10 mouse cellular contexts compared by ENCODE assay signal in genomic region chr11:89002621-89003020, GRCm38 (mm10). TPM values are rescaled to one million over a fixed set of nuclear protein-coding genes. Genes with fewer than 3 reads are reported as not detected.
A peak's percentile ranks its signal among the peaks of the same experiment; 100 is the strongest.
DNase-seq lines count a peak whose midpoint lies in the region; ATAC-seq lines count a peak whose summit lies in the region.
"Had no signal": no experiment of that assay in that cellular context is flagged by ENCODE, and none has a peak within 500 bp of the region (broad histone marks: within the 10 kb centered on the region; RNA-seq: fewer than 3 reads in every experiment).

No protein-coding gene starts in this region.

- H3K27ac ChIP-seq in hindbrain, embryonic 16.5 days (ENCODE audit: low read depth, low read length) = no peak overlapping the region
- no peak overlapping the region for H3K27ac ChIP-seq in hindbrain, embryonic 12.5 days
- H3K27ac ChIP-seq in neural tube, embryonic 13.5 days (replicated peaks) = no peak overlapping the region
- H3K27ac ChIP-seq in stomach, embryonic 14.5 days (ENCODE audit: low read length) = no peak overlapping the region
- H3K27ac ChIP-seq: limb, embryonic 12.5 days had no signal

- ATAC-seq in hindbrain, embryonic 16.5 days = peak; percentile 34; the same call in 1 of the 2 replicates
- no peak for ATAC-seq in hindbrain, embryonic 12.5 days (ENCODE audit: low FRiP score)
- ATAC-seq in neural tube, embryonic 13.5 days (ENCODE audit: low read depth) = no peak
- no peak for ATAC-seq in stomach, embryonic 14.5 days (ENCODE audit: insufficient number of reproducible peaks, insufficient read depth, low FRiP score, low read depth)
- ATAC-seq: forebrain, postnatal 0 days had no signal

- 65% methylated on average over 5 of the region's 5 CpGs for WGBS in hindbrain, embryonic 16.5 days
- 77% methylated on average over 5 of the region's 5 CpGs for WGBS in hindbrain, embryonic 12.5 days
- 84% methylated on average over 5 of the region's 5 CpGs for WGBS in neural tube, embryonic 13.5 days
- 65% methylated on average over 5 of the region's 5 CpGs for WGBS in stomach, embryonic 14.5 days

- peaks cover 21% of the 10 kb centered on the region for H3K27me3 ChIP-seq in hindbrain, embryonic 16.5 days (replicated peaks; ENCODE audit: control insufficient read depth, insufficient read depth, low read length)
- peaks cover 26% of the 10 kb centered on the region for H3K27me3 ChIP-seq in hindbrain, embryonic 12.5 days
- H3K27me3 ChIP-seq in neural tube, embryonic 13.5 days = peaks cover 28% of the 10 kb centered on the region
- H3K27me3 ChIP-seq in stomach, embryonic 14.5 days (ENCODE audit: control insufficient read depth, insufficient read depth, low read length) = no peaks in the 10 kb centered on the region

- H3K4me3 ChIP-seq in hindbrain, embryonic 16.5 days (ENCODE audit: low read length) = no peak overlapping the region
- H3K4me3 ChIP-seq in hindbrain, embryonic 12.5 days = no peak overlapping the region
- H3K4me3 ChIP-seq in neural tube, embryonic 13.5 days = no peak overlapping the region
- no peak overlapping the region for H3K4me3 ChIP-seq in stomach, embryonic 14.5 days (ENCODE audit: low read depth, low read length)
- H3K4me3 ChIP-seq: limb, embryonic 12.5 days had no signal

- DNase-seq in adrenal gland, adult 2 months = peak; percentile 56
- no peak for DNase-seq in adrenal gland, adult 18-20 months (ENCODE audit: low spot score in 2 of 2)
- DNase-seq in neural tube, embryonic 10.5 days (ENCODE audit: extremely low spot score, low spot score) = no peak
- DNase-seq in spleen, postnatal 36 days (ENCODE audit: low spot score in 2 of 2) = no peak
- DNase-seq: forebrain, postnatal 0 days had no signal

- no peaks in the 10 kb centered on the region for H3K9me3 ChIP-seq in hindbrain, embryonic 16.5 days (ENCODE audit: control insufficient read depth, low read length)
- H3K9me3 ChIP-seq in hindbrain, embryonic 12.5 days (replicated peaks) = no peaks in the 10 kb centered on the region
- no peaks in the 10 kb centered on the region for H3K9me3 ChIP-seq in neural tube, embryonic 13.5 days
- no peaks in the 10 kb centered on the region for H3K9me3 ChIP-seq in stomach, embryonic 14.5 days (ENCODE audit: control insufficient read depth, low read depth, low read length)
- H3K9me3 ChIP-seq: limb, embryonic 12.5 days had no signal

- H3K36me3 ChIP-seq in hindbrain, embryonic 16.5 days (ENCODE audit: control insufficient read depth, insufficient read depth, low read length) = no peaks in the 10 kb centered on the region
- no peaks in the 10 kb centered on the region for H3K36me3 ChIP-seq in hindbrain, embryonic 12.5 days
- H3K36me3 ChIP-seq in neural tube, embryonic 13.5 days = no peaks in the 10 kb centered on the region
- H3K36me3 ChIP-seq in stomach, embryonic 14.5 days (ENCODE audit: control insufficient read depth, insufficient read depth, low read length) = peaks cover 3% of the 10 kb centered on the region; the same call in 1 of the 2 replicates
- H3K36me3 ChIP-seq: limb, embryonic 12.5 days had no signal

- H3K9ac ChIP-seq in hindbrain, embryonic 16.5 days (ENCODE audit: low read depth, low read length) = no peak overlapping the region
- no peak overlapping the region for H3K9ac ChIP-seq in hindbrain, embryonic 12.5 days
- no peak overlapping the region for H3K9ac ChIP-seq in neural tube, embryonic 13.5 days
- H3K9ac ChIP-seq in stomach, embryonic 14.5 days (replicated peaks; ENCODE audit: low read depth, low read length) = no peak overlapping the region
- H3K9ac ChIP-seq: forebrain, postnatal 0 days; limb, embryonic 12.5 days had no signal

- peaks cover 3% of the 10 kb centered on the region; the same call in 1 of the 2 replicates for H3K4me1 ChIP-seq in hindbrain, embryonic 16.5 days (ENCODE audit: control insufficient read depth, insufficient read depth, low read depth, low read length)
- H3K4me1 ChIP-seq in hindbrain, embryonic 12.5 days = peaks cover 8% of the 10 kb centered on the region
- H3K4me1 ChIP-seq in neural tube, embryonic 13.5 days (replicated peaks) = peaks cover 3% of the 10 kb centered on the region; the same call in 1 of the 2 replicates
- H3K4me1 ChIP-seq in stomach, embryonic 14.5 days (ENCODE audit: control insufficient read depth, insufficient read depth, low read length) = peaks cover 2% of the 10 kb centered on the region; the same call in 1 of the 2 replicates

- H3K4me2 ChIP-seq in hindbrain, embryonic 16.5 days (ENCODE audit: low read length) = peak overlapping the region; percentile 2
- no peak overlapping the region for H3K4me2 ChIP-seq in hindbrain, embryonic 12.5 days (replicated peaks)
- peak overlapping the region; percentile 4; the same call in 1 of the 2 replicates for H3K4me2 ChIP-seq in neural tube, embryonic 13.5 days
- H3K4me2 ChIP-seq in stomach, embryonic 14.5 days (replicated peaks; ENCODE audit: low read depth, low read length) = peak overlapping the region; percentile 15; the same call in 1 of the 2 replicates
- H3K4me2 ChIP-seq: limb, embryonic 12.5 days had no signal

RNA-seq across cellular contexts. Expression of gene Trim25, which starts 3.4 kb away (rescaled TPM):
- 100 to 1,000 TPM in 1 of 2 experiments, 10 to 100 TPM in 1; 87.4 to 180 TPM for total RNA-seq in adrenal gland, adult 2 months (2021)
- polyA plus RNA-seq in adrenal gland, adult 2 months (2012; rRNA removed) = 181 and 270 TPM in 2 replicates
- 100 to 1,000 TPM; 133 to 185 TPM for total RNA-seq in adrenal gland, adult 18-20 months (2021)
- polyA plus RNA-seq in hindbrain, embryonic 16.5 days (2015; fragmentation: Nextera tagmentation; extraction: Ambion mirVana) = 4.6 and 5.4 TPM in 2 replicates
- polyA plus RNA-seq in hindbrain, embryonic 12.5 days (2016; fragmentation: Nextera tagmentation; extraction: Ambion mirVana) = 3.3 and 4.4 TPM in 2 replicates
- polyA plus RNA-seq in neural tube, embryonic 13.5 days (2015; fragmentation: Nextera tagmentation; extraction: Ambion mirVana) = 5.0 and 5.5 TPM in 2 replicates
- 22.2 and 22.9 TPM in 2 replicates for polyA plus RNA-seq in stomach, embryonic 14.5 days (2014; fragmentation: Nextera tagmentation; extraction: Ambion mirVana)

RNA-seq across cellular contexts. Expression of gene Coil, which starts 32.6 kb away (rescaled TPM):
- total RNA-seq in adrenal gland, adult 2 months (2021) = 1 to 10 TPM; 8.4 to 9.6 TPM
- 4.2 and 4.8 TPM in 2 replicates for polyA plus RNA-seq in adrenal gland, adult 2 months (2012; rRNA removed)
- 1 to 10 TPM; 9.0 to 9.4 TPM for total RNA-seq in adrenal gland, adult 18-20 months (2021)
- polyA plus RNA-seq in hindbrain, embryonic 16.5 days (2015; fragmentation: Nextera tagmentation; extraction: Ambion mirVana) = 26.6 and 27.6 TPM in 2 replicates
- polyA plus RNA-seq in hindbrain, embryonic 12.5 days (2016; fragmentation: Nextera tagmentation; extraction: Ambion mirVana) = 31.7 and 32.0 TPM in 2 replicates
- polyA plus RNA-seq in neural tube, embryonic 13.5 days (2015; fragmentation: Nextera tagmentation; extraction: Ambion mirVana) = 27.5 and 28.0 TPM in 2 replicates
- 11.2 TPM in 2 replicates for polyA plus RNA-seq in stomach, embryonic 14.5 days (2014; fragmentation: Nextera tagmentation; extraction: Ambion mirVana)

RNA-seq across cellular contexts. Expression of gene Elobl, which starts 35.9 kb away (rescaled TPM):
- not detected for total RNA-seq in adrenal gland, adult 2 months (2021)
- polyA plus RNA-seq in adrenal gland, adult 2 months (2012; rRNA removed) = 0.17 TPM in 1 of 2 replicates, not detected in the other
- total RNA-seq in adrenal gland, adult 18-20 months (2021) = not detected
- not detected in 2 replicates for polyA plus RNA-seq in hindbrain, embryonic 16.5 days (2015; fragmentation: Nextera tagmentation; extraction: Ambion mirVana)
- not detected in 2 replicates for polyA plus RNA-seq in hindbrain, embryonic 12.5 days (2016; fragmentation: Nextera tagmentation; extraction: Ambion mirVana)
- polyA plus RNA-seq in neural tube, embryonic 13.5 days (2015; fragmentation: Nextera tagmentation; extraction: Ambion mirVana) = not detected in 2 replicates
- polyA plus RNA-seq in stomach, embryonic 14.5 days (2014; fragmentation: Nextera tagmentation; extraction: Ambion mirVana) = not detected in 2 replicates
- total RNA-seq: forebrain, postnatal 0 days had no signal
- polyA plus RNA-seq: forebrain, postnatal 0 days; limb, embryonic 12.5 days had no signal

RNA-seq across cellular contexts. Expression of gene Scpep1, which starts 47.4 kb away (rescaled TPM):
- total RNA-seq in adrenal gland, adult 2 months (2021) = 100 to 1,000 TPM; 168 to 250 TPM
- 25.2 and 37.0 TPM in 2 replicates for polyA plus RNA-seq in adrenal gland, adult 2 months (2012; rRNA removed)
- 100 to 1,000 TPM; 108 to 245 TPM for total RNA-seq in adrenal gland, adult 18-20 months (2021)
- polyA plus RNA-seq in hindbrain, embryonic 16.5 days (2015; fragmentation: Nextera tagmentation; extraction: Ambion mirVana) = 38.4 and 40.0 TPM in 2 replicates
- polyA plus RNA-seq in hindbrain, embryonic 12.5 days (2016; fragmentation: Nextera tagmentation; extraction: Ambion mirVana) = 44.1 and 46.2 TPM in 2 replicates
- 25.7 and 27.4 TPM in 2 replicates for polyA plus RNA-seq in neural tube, embryonic 13.5 days (2015; fragmentation: Nextera tagmentation; extraction: Ambion mirVana)
- polyA plus RNA-seq in stomach, embryonic 14.5 days (2014; fragmentation: Nextera tagmentation; extraction: Ambion mirVana) = 73.5 and 78.3 TPM in 2 replicates
